Mouse (Mus musculus): ENCODE data around the gene Fancl. TPM values are rescaled to one million over a fixed set of nuclear protein-coding genes. Genes with fewer than 3 reads are reported as not detected.
A peak's percentile ranks its signal among the peaks of the same experiment; 100 is the strongest.
"Not testable (repeated sequence)": the region's sequence is repeated elsewhere in the genome, so short reads cannot be mapped to it uniquely, and the experiment has no call there.

Fancl gene
- 27.1 and 28.2 TPM in 2 replicates for polyA plus RNA-seq (2015; fragmentation: Nextera tagmentation; extraction: Ambion mirVana)

DNA sequence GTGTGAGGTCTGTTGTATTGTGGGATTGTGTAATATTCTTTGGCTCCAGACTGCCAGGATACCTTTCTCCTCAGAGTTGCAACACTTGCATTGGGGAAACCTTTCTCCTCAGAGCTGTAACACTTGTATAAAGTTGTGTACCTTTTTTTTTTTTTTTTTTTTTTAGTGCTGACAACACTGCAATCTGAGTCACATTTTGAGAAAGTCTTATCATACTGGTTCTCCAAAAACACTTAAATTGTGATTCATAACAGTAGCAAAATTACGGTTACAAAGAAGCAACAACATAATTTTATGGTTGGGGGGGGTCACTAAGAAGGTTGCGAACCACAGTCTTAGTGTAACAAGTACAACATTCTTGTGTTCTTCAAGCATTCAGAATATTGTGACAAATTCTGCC lies at the start of gene Fancl:
TSS of gene Fancl (plus strand) at position 165 of the 400 bp plus-strand sequence.
- no peak for ATAC-seq (ENCODE audit: insufficient number of reproducible peaks, insufficient read depth, low FRiP score, low TSS enrichment, low read depth)
- 92% methylated on average over 2 of the region's 2 CpGs for WGBS
- peak within 1 kb of the TSS; percentile 66 for H3K4me3 ChIP-seq
- peak within 1 kb of the TSS; percentile 68 for H3K4me2 ChIP-seq
- H3K27me3 ChIP-seq, result no peaks in the 10 kb centered on the region; the same call in 1 of the 2 replicates
- no peaks in the 10 kb centered on the region for H3K4me1 ChIP-seq
- 0 out of 2 replicates have a peak, but pooled peaks cover 4% of the 10 kb centered on the region for H3K36me3 ChIP-seq
- H3K27ac ChIP-seq, result peak within 1 kb of the TSS; percentile 92
- peak within 1 kb of the TSS; percentile 89 for H3K9ac ChIP-seq
- no peaks in the 10 kb centered on the region for H3K9me3 ChIP-seq

DNA sequence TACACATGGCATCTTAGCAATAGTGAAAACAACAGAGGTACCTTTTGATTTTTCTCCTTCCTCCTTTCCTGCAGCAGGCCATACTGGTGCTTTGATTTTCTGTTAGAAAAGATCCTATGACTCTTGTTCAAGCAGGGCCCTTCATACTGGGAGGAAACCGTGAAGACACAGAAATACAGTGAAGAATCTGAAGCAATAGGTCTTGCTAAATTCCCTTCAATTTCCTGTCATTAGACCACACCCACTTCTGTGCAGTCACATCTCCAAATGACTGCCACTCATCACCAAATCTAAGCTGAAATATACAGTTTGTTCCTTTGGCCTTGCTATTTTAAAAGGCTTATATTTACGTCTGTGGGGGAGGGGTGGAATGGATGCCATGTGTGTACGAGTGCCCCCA lies 49.1 kb upstream of the Fancl start:
- Histone ChIP-seq H3K4me1 (no peaks in the 10 kb centered on the region), H3K4me2 (no peak overlapping the region), H3K9me3 (no peaks in the 10 kb centered on the region), H3K27me3 (no peaks in the 10 kb centered on the region), H3K27ac (no peak overlapping the region), H3K36me3 (no peaks in the 10 kb centered on the region), H3K9ac (no peak overlapping the region), H3K4me3 (no peak overlapping the region)
- no peak for ATAC-seq (ENCODE audit: insufficient number of reproducible peaks, insufficient read depth, low FRiP score, low TSS enrichment, low read depth)
- WGBS, result 44% methylated on average over 3 of the region's 3 CpGs

DNA sequence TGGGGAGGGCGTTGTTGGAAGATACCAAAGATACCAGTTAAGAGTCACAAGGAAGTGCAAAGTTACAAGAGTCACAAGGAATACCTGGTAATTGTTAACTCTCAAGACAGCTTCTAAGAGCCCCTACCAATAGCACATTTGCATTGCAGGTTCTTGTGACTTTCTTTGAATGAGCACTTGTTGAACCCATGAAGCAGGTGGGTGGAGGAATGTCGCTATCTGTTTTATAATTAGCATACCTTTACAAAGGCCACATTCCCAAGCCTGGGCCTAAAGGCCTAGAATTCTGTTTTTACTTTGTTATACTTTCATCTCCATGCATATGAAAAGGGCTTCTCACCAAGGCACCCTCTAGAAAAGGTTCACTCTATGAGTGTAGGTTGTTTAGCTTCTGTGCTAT lies 15.8 kb upstream of the Fancl start:
- not testable (repeated sequence) for H3K4me3 ChIP-seq; H3K27me3 ChIP-seq; H3K9ac ChIP-seq; H3K27ac ChIP-seq; H3K4me2 ChIP-seq; ATAC-seq (ENCODE audit: insufficient number of reproducible peaks, insufficient read depth, low FRiP score, low TSS enrichment, low read depth); H3K9me3 ChIP-seq; H3K36me3 ChIP-seq; H3K4me1 ChIP-seq
- WGBS, result 83% methylated on average over 2 of the region's 2 CpGs

DNA sequence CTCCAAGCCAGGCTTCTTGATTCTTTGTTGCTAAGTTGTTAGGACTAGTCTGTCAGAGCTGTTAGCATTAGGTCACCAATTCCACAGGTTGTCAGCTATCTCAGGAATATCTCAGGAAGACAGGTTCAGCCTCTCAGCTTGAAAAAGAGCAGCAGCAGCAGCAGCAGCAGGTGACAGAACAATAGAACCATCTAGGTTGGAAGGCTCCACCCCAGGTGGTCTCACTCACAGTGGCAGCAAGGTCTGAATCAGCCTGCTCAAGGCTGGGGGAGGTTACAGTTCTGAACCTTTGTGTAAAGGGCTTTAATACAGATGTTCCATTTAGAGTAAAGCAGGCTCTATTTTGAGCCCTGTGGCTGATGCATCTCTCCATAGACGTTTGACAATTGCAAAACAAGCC lies 14.0 kb upstream of the Fancl start:
- not testable (repeated sequence) for H3K9ac ChIP-seq; ATAC-seq (ENCODE audit: insufficient number of reproducible peaks, insufficient read depth, low FRiP score, low TSS enrichment, low read depth); H3K4me2 ChIP-seq; H3K36me3 ChIP-seq; H3K9me3 ChIP-seq; H3K4me3 ChIP-seq; H3K27ac ChIP-seq; H3K4me1 ChIP-seq; H3K27me3 ChIP-seq
- 9% methylated on average over 1 of the region's 1 CpGs for WGBS

DNA sequence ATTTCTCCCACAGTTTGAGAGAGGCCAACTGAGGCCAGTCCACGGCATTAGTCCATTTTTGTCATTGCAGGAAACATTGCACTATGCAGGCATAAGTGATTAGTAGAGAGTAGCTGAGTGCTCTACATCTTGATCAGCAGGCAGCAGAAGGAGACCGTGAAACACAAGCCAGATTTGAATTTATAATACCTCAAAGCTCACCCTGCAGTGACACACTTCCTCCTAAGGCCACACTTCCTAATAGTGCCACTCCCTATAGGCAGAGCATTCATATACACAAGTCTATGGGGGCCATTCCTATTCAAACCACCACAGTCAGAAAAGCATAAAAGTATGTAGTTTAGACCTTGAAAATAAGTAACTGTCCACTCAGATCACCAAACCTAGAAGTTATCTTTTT lies 11.8 kb upstream of the Fancl start:
- no peaks in the 10 kb centered on the region for H3K9me3 ChIP-seq
- H3K27ac ChIP-seq, result no peak overlapping the region
- no peaks in the 10 kb centered on the region for H3K27me3 ChIP-seq
- no peak overlapping the region for H3K4me3 ChIP-seq
- no peaks in the 10 kb centered on the region for H3K36me3 ChIP-seq
- H3K4me1 ChIP-seq, result no peaks in the 10 kb centered on the region
- ATAC-seq (ENCODE audit: insufficient number of reproducible peaks, insufficient read depth, low FRiP score, low TSS enrichment, low read depth), result no peak
- no peak overlapping the region for H3K9ac ChIP-seq
- no peak overlapping the region for H3K4me2 ChIP-seq
- 74% methylated on average over 2 of the region's 2 CpGs for WGBS

DNA sequence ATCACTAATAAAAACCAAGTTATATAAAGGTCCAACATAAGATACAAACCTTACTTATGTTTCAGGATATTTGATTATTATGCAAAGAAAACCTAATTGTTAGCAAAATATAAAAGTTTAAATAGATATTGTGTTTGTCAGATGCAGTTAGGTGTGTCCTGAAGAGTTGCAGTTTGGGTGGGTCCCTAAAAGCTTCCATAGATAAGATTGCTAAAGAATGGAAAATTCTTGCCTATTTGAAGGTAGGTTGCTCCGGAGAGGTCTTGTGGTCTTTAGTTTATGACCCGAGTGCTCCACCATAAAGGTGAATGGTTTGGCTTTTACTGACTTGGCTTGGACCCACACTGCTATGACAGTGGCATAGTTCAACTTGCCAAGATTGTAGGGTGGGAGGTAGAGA lies 7.9 kb upstream of the Fancl start:
- Histone ChIP-seq H3K4me2 (no peak overlapping the region), H3K9ac (no peak overlapping the region), H3K4me1 (no peaks in the 10 kb centered on the region), H3K4me3 (no peak overlapping the region), H3K9me3 (no peaks in the 10 kb centered on the region), H3K36me3 (no peaks in the 10 kb centered on the region), H3K27me3 (no peaks in the 10 kb centered on the region; the same call in 1 of the 2 replicates), H3K27ac (no peak overlapping the region)
- no peak for ATAC-seq (ENCODE audit: insufficient number of reproducible peaks, insufficient read depth, low FRiP score, low TSS enrichment, low read depth)
- WGBS, result 85% methylated on average over 2 of the region's 2 CpGs

DNA sequence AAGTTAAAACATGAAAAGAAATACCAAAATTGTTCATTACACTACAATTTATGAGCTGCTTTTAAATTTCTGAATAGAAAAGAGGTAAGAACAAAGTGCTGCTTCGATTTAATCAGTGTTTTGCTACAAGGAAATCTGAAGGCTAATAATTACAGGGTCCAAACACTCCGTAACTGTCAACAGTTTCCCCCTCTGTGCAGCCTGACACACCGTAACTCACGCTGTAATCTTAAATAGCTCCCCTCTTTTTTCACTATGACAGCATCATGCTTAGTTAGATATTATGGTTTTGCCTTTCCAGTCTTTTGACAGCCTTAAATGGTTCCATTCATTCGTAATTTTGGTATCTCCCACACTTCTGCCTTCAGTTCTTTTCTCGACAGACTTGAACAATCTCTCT lies 4.4 kb upstream of the Fancl start:
- 73% methylated on average over 6 of the region's 6 CpGs for WGBS
- H3K4me3 ChIP-seq, result no peak overlapping the region
- no peak overlapping the region for H3K4me2 ChIP-seq
- ATAC-seq (ENCODE audit: insufficient number of reproducible peaks, insufficient read depth, low FRiP score, low TSS enrichment, low read depth), result no peak
- no peak overlapping the region for H3K27ac ChIP-seq
- no peaks in the 10 kb centered on the region for H3K9me3 ChIP-seq
- H3K9ac ChIP-seq, result no peak overlapping the region
- H3K36me3 ChIP-seq, result no peaks in the 10 kb centered on the region
- H3K4me1 ChIP-seq, result no peaks in the 10 kb centered on the region
- no peaks in the 10 kb centered on the region; the same call in 1 of the 2 replicates for H3K27me3 ChIP-seq

DNA sequence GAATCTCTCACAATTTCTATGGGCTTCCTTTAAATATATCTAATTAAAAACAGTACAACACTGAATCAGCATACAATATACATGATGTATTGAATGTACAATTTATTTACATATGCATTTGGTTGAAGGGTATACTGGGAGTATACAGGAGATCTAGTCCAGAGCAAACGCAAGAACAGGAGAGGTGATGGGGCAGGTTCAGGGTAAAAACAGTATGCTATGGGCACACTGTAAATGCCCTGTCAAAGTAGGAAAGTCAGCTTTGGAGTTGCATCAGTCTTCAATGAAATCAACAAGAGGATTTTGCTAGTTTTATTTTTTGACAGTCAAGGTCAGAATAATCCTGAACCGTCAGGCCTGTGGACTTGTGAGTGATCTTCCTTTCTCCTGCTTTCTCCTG lies 743 bp downstream of the Fancl start:
- peak overlapping the region; percentile 66 for H3K4me3 ChIP-seq
- 0 out of 2 replicates have a peak, but pooled peaks cover 4% of the 10 kb centered on the region for H3K36me3 ChIP-seq
- peak overlapping the region; percentile 89 for H3K9ac ChIP-seq
- 55% methylated on average over 2 of the region's 2 CpGs for WGBS
- no peak for ATAC-seq (ENCODE audit: insufficient number of reproducible peaks, insufficient read depth, low FRiP score, low TSS enrichment, low read depth)
- no peaks in the 10 kb centered on the region for H3K4me1 ChIP-seq
- H3K27me3 ChIP-seq, result no peaks in the 10 kb centered on the region; the same call in 1 of the 2 replicates
- peak overlapping the region; percentile 92 for H3K27ac ChIP-seq
- peak overlapping the region; percentile 68 for H3K4me2 ChIP-seq
- no peaks in the 10 kb centered on the region for H3K9me3 ChIP-seq

DNA sequence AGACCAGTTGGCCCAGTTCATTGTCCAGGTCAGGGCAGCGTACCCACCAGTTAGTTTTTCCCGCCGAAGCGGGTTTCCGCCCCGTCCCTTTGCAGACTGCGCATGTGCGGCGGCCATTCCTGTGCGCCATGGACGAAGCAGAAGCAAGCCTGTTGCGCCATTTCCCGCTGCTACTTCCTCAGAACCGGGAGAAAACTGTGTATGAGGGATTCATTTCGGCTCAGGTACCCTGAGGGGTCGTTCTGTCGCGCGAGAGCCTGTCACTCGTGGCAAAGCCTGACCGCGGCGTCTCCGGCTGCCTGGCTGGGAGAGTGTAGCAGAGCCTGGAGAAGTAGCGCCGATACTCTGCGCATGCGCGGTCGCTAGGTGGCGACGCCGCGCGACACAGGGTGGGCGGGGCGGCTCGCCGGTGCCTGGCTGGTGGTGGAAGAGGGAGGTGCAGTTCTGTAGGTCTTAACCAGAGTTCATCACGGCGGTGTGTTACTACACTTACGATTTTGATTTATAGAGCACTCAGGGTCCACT lies 1.2 kb downstream of the Fancl start:
- Histone ChIP-seq H3K9me3 (no peaks in the 10 kb centered on the region), H3K27ac (peak overlapping the region; percentile 92), H3K4me1 (no peaks in the 10 kb centered on the region), H3K27me3 (no peaks in the 10 kb centered on the region), H3K36me3 (0 out of 2 replicates have a peak, but pooled peaks cover 4% of the 10 kb centered on the region), H3K4me3 (peak overlapping the region; percentile 66), H3K4me2 (peak overlapping the region; percentile 68), H3K9ac (peak overlapping the region; percentile 89)
- ATAC-seq (ENCODE audit: insufficient number of reproducible peaks, insufficient read depth, low FRiP score, low TSS enrichment, low read depth), result peak; percentile 99
- WGBS, result under 1% methylated on average over 42 of the region's 42 CpGs

DNA sequence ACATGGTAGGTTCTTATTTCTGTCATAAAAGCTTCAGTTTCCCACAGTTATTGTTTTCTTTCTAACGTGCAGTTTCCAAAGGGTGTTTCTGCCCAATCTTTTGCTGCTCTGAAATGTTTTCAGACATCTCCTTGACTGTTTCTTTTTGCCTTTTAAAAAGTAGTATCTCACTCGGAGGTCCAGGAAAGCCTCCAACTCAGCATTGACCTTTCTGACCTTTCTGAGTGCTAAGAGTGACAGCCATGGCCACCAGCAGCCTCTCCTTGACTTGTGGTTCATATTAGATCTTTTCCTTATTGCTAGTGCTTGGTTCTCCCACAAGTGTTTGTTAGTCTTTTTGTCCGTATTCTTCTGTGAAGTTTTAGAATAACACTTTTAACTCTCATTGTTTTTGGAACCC lies 9.6 kb downstream of the Fancl start:
- Histone ChIP-seq H3K4me3 (no peak overlapping the region), H3K27ac (no peak overlapping the region), H3K9ac (no peak overlapping the region), H3K4me1 (no peaks in the 10 kb centered on the region), H3K27me3 (no peaks in the 10 kb centered on the region), H3K36me3 (no peaks in the 10 kb centered on the region; the same call in 1 of the 2 replicates), H3K9me3 (no peaks in the 10 kb centered on the region), H3K4me2 (no peak overlapping the region)
- WGBS, result 47% methylated on average over 3 of the region's 3 CpGs
- no peak for ATAC-seq (ENCODE audit: insufficient number of reproducible peaks, insufficient read depth, low FRiP score, low TSS enrichment, low read depth)

DNA sequence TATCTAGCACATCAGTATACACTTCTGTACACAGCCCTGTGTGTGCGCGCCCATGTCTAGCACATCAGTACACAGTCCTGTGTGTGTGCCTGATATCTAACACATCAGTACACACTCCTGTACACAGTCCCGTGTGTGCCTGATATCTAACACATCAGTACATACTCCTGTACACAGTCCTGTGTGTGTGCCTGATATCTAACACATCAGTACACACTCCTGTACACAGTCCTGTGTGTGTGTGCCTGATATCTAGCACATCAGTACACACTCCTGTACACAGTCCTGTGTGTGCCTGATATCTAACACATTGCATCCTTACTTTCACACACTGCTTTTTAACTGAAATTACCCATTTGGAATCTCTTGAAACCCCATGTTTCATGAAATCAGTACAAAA lies 27.0 kb downstream of the Fancl start:
- Histone ChIP-seq H3K9ac (no peak overlapping the region), H3K4me2 (no peak overlapping the region), H3K27me3 (no peaks in the 10 kb centered on the region), H3K4me1 (no peaks in the 10 kb centered on the region), H3K27ac (no peak overlapping the region), H3K36me3 (peaks cover 21% of the 10 kb centered on the region), H3K4me3 (no peak overlapping the region), H3K9me3 (no peaks in the 10 kb centered on the region)
- 94% methylated on average over 3 of the region's 3 CpGs for WGBS
- no peak for ATAC-seq (ENCODE audit: insufficient number of reproducible peaks, insufficient read depth, low FRiP score, low TSS enrichment, low read depth)

DNA sequence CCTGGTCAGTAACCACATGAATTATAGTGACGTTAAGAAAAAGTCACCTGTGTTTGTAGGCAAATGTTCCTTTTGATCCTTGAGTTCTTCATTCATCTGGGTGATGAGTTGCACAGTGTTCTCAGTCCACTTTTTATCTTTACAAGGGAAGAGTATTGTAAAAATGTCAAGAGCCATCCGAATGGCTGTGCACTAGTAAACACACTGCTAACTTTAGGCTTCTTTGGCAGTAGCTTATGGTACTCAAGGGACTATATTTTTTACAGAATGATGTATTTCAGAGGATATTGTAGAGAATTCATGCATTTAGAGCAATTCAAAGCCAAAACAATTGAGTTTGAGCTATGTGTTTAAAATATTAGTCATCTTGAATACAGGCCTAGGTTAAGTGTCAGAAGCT lies 35.5 kb downstream of the Fancl start:
- no peaks in the 10 kb centered on the region for H3K4me1 ChIP-seq
- H3K4me2 ChIP-seq, result no peak overlapping the region
- ATAC-seq (ENCODE audit: insufficient number of reproducible peaks, insufficient read depth, low FRiP score, low TSS enrichment, low read depth), result no peak
- H3K4me3 ChIP-seq, result no peak overlapping the region
- H3K9me3 ChIP-seq, result no peaks in the 10 kb centered on the region
- peaks cover 6% of the 10 kb centered on the region; the same call in 1 of the 2 replicates for H3K36me3 ChIP-seq
- 89% methylated on average over 2 of the region's 2 CpGs for WGBS
- H3K27ac ChIP-seq, result no peak overlapping the region
- H3K27me3 ChIP-seq, result no peaks in the 10 kb centered on the region
- no peak overlapping the region for H3K9ac ChIP-seq
